Comparison of ENCODE assay signal across 8 mouse cellular contexts in genomic region chr17:87351241-87352105, GRCm38 (mm10).
DNase-seq lines count a peak whose midpoint lies in the region; ATAC-seq and TF ChIP-seq lines count a peak whose summit lies in the region.

No protein-coding gene starts in this region.

- peaks cover 32% of the 10 kb centered on the region for H3K4me1 ChIP-seq in heart, embryonic 15.5 days (replicated peaks)
- H3K4me1 ChIP-seq in kidney, embryonic 16.5 days (ENCODE audit: insufficient read depth, low read length), result peaks cover 41% of the 10 kb centered on the region
- H3K4me1 ChIP-seq in small intestine, adult 2 months (ENCODE audit: control insufficient read depth, insufficient read depth, insufficient read length, low read length), result peaks cover 30% of the 10 kb centered on the region

- H3K4me2 ChIP-seq in heart, embryonic 15.5 days, result peak overlapping the region; percentile 49
- no peak overlapping the region for H3K4me2 ChIP-seq in kidney, embryonic 16.5 days (replicated peaks; ENCODE audit: low read depth, low read length)

- H3K4me3 ChIP-seq in heart, embryonic 15.5 days, result 0 out of 2 replicates have a peak overlapping the region, but pooled peaks have one; percentile 7
- H3K4me3 ChIP-seq in kidney, embryonic 16.5 days (ENCODE audit: low read length), result no peak overlapping the region
- H3K4me3 ChIP-seq in small intestine, adult 2 months (ENCODE audit: low read depth, low read length), result no peak overlapping the region

- DNase-seq in adrenal gland, postnatal 25 days, result peak; percentile 50
- peak; percentile 69 to 74 for DNase-seq in cerebellum, postnatal 36 days
- no peak for DNase-seq in thymus, adult 18-20 months
- DNase-seq in MN1 (ENCODE audit: low spot score), result no peak

- no peaks in the 10 kb centered on the region for H3K9me3 ChIP-seq in heart, embryonic 15.5 days (replicated peaks)
- H3K9me3 ChIP-seq in kidney, embryonic 16.5 days (ENCODE audit: low read length), result no peaks in the 10 kb centered on the region

- no peaks in the 10 kb centered on the region for H3K27me3 ChIP-seq in heart, embryonic 15.5 days
- no peaks in the 10 kb centered on the region for H3K27me3 ChIP-seq in kidney, embryonic 16.5 days (ENCODE audit: insufficient read depth, low read length)
- H3K27me3 ChIP-seq in small intestine, adult 2 months (ENCODE audit: control insufficient read depth, insufficient read depth, low read length), result no peaks in the 10 kb centered on the region

- peak; percentile 60 for ATAC-seq in heart, embryonic 15.5 days (replicated peaks; ENCODE audit: insufficient number of reproducible peaks, insufficient read depth, low FRiP score, low read depth)
- peak; percentile 17; the same call in 1 of the 2 replicates for ATAC-seq in kidney, embryonic 16.5 days (ENCODE audit: low FRiP score, low TSS enrichment)
- no peak for ATAC-seq in megakaryocyte progenitor cell, adult 5-6 weeks (replicated peaks; ENCODE audit: poor library complexity)

- TF ChIP-seq CTCF in small intestine, adult 2 months (IDR thresholded peaks at IDR 0.05; ENCODE audit: extremely low read depth, insufficient read length, insufficient replicate concordance, low read depth, low read length), result no peak

- peak overlapping the region; percentile 79 for H3K27ac ChIP-seq in heart, embryonic 15.5 days
- peak overlapping the region; percentile 85 for H3K27ac ChIP-seq in kidney, embryonic 16.5 days (ENCODE audit: low read length)
- peak overlapping the region; percentile 86 for H3K27ac ChIP-seq in small intestine, adult 2 months (ENCODE audit: insufficient read depth, low read depth, low read length)

- TF ChIP-seq POLR2A in small intestine, adult 2 months (IDR thresholded peaks at IDR 0.05; ENCODE audit: low read depth, low read length), result no peak

- no peaks in the 10 kb centered on the region for H3K36me3 ChIP-seq in heart, embryonic 15.5 days
- H3K36me3 ChIP-seq in kidney, embryonic 16.5 days (ENCODE audit: insufficient read depth, low read length), result no peaks in the 10 kb centered on the region
- H3K36me3 ChIP-seq in small intestine, adult 2 months (ENCODE audit: control insufficient read depth, insufficient read depth, low read length), result peaks cover 31% of the 10 kb centered on the region

- 24% methylated on average over 20 of the region's 20 CpGs for WGBS in heart, embryonic 15.5 days
- WGBS in kidney, embryonic 16.5 days, result 17% methylated on average over 20 of the region's 20 CpGs
- WGBS in small intestine, adult 2 months, result 24% methylated on average over 20 of the region's 20 CpGs

- 0 out of 2 replicates have a peak overlapping the region, but pooled peaks have one; percentile 18 for H3K9ac ChIP-seq in heart, embryonic 15.5 days
- peak overlapping the region; percentile 25; the same call in 1 of the 2 replicates for H3K9ac ChIP-seq in kidney, embryonic 16.5 days (replicated peaks; ENCODE audit: low read length)

Comparison
In these comparisons a context has a peak if more than half of its experiments do, and no peak if none do; other contexts are left out.
1. DNase-seq: peak in adrenal gland, postnatal 25 days (single experiment) and cerebellum, postnatal 36 days (2 of 2); none in thymus, adult 18-20 months (0 of 2) and MN1 (single experiment).
2. Peak in every context shown above with its lines, with median percentiles within 50 percentile points of each other: H3K27ac ChIP-seq.